Mouse (Mus musculus): ENCODE measurements around the gene E130114P18Rik. TPM values are rescaled to one million over a fixed set of nuclear protein-coding genes. Genes with fewer than 3 reads are reported as not detected.
A peak's percentile ranks its signal among the peaks of the same experiment; 100 is the strongest.

Gene E130114P18Rik
- total and polyA plus RNA-seq, 2 experiments from 2014 or later = 13.5 to 13.7 TPM

DNA sequence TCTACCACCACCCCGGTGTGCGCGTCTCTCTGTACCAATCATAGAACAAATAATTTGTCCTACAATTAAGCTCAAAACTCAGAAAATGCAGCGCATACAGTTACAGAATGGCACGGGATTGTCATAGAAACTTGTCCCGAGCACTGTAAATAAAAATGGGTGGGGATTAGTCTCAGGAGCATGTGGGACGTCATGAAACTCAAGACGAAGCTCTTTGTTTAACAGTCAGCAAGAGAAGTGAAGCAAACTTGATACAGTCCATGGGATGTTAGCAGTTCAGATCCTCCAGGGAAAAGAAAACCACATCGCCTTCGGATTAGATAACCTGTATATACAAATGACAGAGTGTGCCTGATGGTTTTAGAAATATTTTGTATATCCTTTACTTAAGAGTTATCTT is 18.6 kb upstream of the E130114P18Rik start:
- Histone ChIP-seq H3K4me2 (ENCODE audit: low read depth, low read length, poor library complexity, severe bottlenecking) (no peak overlapping the region), H3K4me3 (ENCODE audit: low read depth, low read length) (no peak overlapping the region), H3K9ac (replicated peaks; ENCODE audit: low read length, poor library complexity, severe bottlenecking) (no peak overlapping the region), H3K9me3 (ENCODE audit: low read length) (no peaks in the 10 kb centered on the region), H3K36me3 (ENCODE audit: insufficient read depth, low read length) (no peaks in the 10 kb centered on the region), H3K27me3 (ENCODE audit: insufficient read depth, low read length) (no peaks in the 10 kb centered on the region), H3K27ac (ENCODE audit: low read depth, low read length) (no peak overlapping the region), H3K4me1 (ENCODE audit: insufficient read depth, low read length) (no peaks in the 10 kb centered on the region)
- WGBS = 75% methylated on average over 10 of the region's 10 CpGs
- DNase-seq (ENCODE audit: low spot score) = no peak
- no peak for ATAC-seq (ENCODE audit: low FRiP score)
- no peak for TF ChIP-seq CTCF (IDR thresholded peaks at IDR 0.05)

DNA sequence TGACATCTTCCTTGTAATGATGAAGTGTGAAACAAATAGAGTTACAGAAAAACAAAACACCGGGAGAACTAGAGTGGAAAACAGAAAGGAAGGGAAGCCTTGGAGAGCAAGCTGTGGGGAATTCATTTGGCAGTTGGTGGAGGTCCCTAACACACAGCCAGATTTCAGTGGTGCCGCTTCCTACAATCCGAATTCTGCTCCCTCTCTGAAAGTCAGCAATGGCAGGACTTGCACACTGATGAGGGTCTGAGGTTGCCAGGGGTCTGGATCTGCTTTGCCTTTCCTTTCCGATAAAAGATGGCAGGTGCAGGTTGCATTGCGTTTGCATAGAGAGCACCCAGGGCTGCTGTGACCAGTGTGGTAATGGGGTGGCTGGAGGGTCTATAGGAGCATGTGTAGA is 18.1 kb upstream of the E130114P18Rik start:
- ATAC-seq (ENCODE audit: low FRiP score) = no peak
- Histone ChIP-seq H3K9me3 (ENCODE audit: low read length) (no peaks in the 10 kb centered on the region), H3K4me3 (ENCODE audit: low read depth, low read length) (no peak overlapping the region), H3K27ac (ENCODE audit: low read depth, low read length) (no peak overlapping the region), H3K36me3 (ENCODE audit: insufficient read depth, low read length) (no peaks in the 10 kb centered on the region), H3K9ac (replicated peaks; ENCODE audit: low read length, poor library complexity, severe bottlenecking) (no peak overlapping the region), H3K4me1 (ENCODE audit: insufficient read depth, low read length) (no peaks in the 10 kb centered on the region), H3K4me2 (ENCODE audit: low read depth, low read length, poor library complexity, severe bottlenecking) (peak overlapping the region; percentile 5; the same call in 1 of the 2 replicates), H3K27me3 (ENCODE audit: insufficient read depth, low read length) (no peaks in the 10 kb centered on the region)
- DNase-seq (ENCODE audit: low spot score) = no peak
- no peak for TF ChIP-seq CTCF (IDR thresholded peaks at IDR 0.05)
- 76% methylated on average over 5 of the region's 5 CpGs for WGBS

DNA sequence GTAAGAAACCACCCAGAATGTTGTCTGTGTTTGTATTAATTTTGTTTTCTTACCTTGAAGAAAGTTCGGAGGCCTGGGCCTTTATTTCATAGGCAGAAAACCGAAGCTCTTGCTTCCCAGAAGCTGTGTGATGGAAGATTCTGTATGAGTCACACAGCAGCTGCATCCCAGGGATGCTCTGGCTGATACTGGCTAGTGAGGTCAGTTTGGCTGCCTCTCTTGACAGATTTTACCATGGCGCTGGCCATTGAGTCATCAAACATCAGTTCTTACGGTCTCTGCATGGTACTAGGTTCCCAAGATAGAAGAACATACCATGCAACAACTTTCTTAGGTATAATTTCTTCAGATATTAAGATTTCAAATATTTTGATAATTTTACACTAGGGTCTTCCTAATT is 17.0 kb upstream of the E130114P18Rik start:
- Histone ChIP-seq H3K4me3 (ENCODE audit: low read depth, low read length) (no peak overlapping the region), H3K9me3 (ENCODE audit: low read length) (no peaks in the 10 kb centered on the region), H3K4me1 (ENCODE audit: insufficient read depth, low read length) (no peaks in the 10 kb centered on the region), H3K27ac (ENCODE audit: low read depth, low read length) (no peak overlapping the region), H3K36me3 (ENCODE audit: insufficient read depth, low read length) (no peaks in the 10 kb centered on the region), H3K9ac (replicated peaks; ENCODE audit: low read length, poor library complexity, severe bottlenecking) (no peak overlapping the region), H3K4me2 (ENCODE audit: low read depth, low read length, poor library complexity, severe bottlenecking) (no peak overlapping the region), H3K27me3 (ENCODE audit: insufficient read depth, low read length) (no peaks in the 10 kb centered on the region)
- ATAC-seq (ENCODE audit: low FRiP score) (no peak), DNase-seq (ENCODE audit: low spot score) (no peak)
- 88% methylated on average over 4 of the region's 4 CpGs for WGBS
- TF ChIP-seq CTCF (IDR thresholded peaks at IDR 0.05) = no peak

DNA sequence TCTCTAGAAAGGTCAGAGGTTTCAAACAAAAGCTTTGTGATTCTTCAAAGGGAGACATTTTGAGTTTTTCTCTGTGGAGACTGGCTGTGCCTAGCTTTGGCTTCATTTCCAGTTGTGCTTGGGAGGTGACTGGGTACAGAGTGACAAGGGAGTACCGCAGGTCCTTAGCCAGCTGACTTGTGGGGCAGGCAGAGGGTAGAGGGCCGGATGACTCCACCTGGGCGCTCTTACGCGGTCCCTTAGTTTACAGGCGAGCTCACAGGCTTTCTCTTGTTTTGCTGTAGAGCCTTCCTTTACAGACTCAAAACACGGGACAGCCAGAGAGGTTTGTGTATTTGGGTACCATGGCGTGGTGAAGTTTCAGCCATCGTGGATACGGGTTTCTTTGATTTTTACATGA is 16.1 kb upstream of the E130114P18Rik start:
- DNase-seq (ENCODE audit: low spot score) = no peak
- TF ChIP-seq CTCF (IDR thresholded peaks at IDR 0.05) = no peak
- Histone ChIP-seq H3K4me3 (ENCODE audit: low read depth, low read length) (no peak overlapping the region), H3K4me1 (ENCODE audit: insufficient read depth, low read length) (no peaks in the 10 kb centered on the region), H3K36me3 (ENCODE audit: insufficient read depth, low read length) (no peaks in the 10 kb centered on the region), H3K27me3 (ENCODE audit: insufficient read depth, low read length) (no peaks in the 10 kb centered on the region), H3K27ac (ENCODE audit: low read depth, low read length) (no peak overlapping the region), H3K9me3 (ENCODE audit: low read length) (no peaks in the 10 kb centered on the region), H3K9ac (replicated peaks; ENCODE audit: low read length, poor library complexity, severe bottlenecking) (no peak overlapping the region), H3K4me2 (ENCODE audit: low read depth, low read length, poor library complexity, severe bottlenecking) (no peak overlapping the region)
- no peak for ATAC-seq (ENCODE audit: low FRiP score)
- WGBS = 74% methylated on average over 10 of the region's 10 CpGs

DNA sequence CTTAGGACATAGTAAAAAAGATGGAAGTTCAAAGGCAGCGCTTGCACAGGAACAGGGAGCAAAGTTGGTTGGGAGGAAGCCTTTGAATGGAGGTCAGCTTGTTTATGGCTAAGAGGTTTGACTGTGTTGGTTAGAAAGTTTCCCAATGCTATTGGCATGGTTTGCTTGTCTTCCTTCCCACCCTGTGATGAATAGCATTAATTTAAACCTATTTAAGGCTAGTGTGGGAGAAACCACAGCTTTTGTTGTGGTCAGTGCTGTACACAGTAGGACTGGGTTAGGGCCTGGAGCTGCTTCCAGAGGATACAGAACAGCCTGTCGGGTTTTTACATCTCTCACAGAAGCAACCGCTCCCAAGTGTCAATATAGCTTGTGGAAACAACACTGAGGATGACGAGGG is 10.7 kb upstream of the E130114P18Rik start:
- Histone ChIP-seq H3K27ac (ENCODE audit: low read depth, low read length) (no peak overlapping the region), H3K27me3 (ENCODE audit: insufficient read depth, low read length) (no peaks in the 10 kb centered on the region), H3K4me1 (ENCODE audit: insufficient read depth, low read length) (0 out of 2 replicates have a peak, but pooled peaks cover 2% of the 10 kb centered on the region), H3K9me3 (ENCODE audit: low read length) (no peaks in the 10 kb centered on the region), H3K9ac (replicated peaks; ENCODE audit: low read length, poor library complexity, severe bottlenecking) (no peak overlapping the region), H3K4me2 (ENCODE audit: low read depth, low read length, poor library complexity, severe bottlenecking) (no peak overlapping the region), H3K36me3 (ENCODE audit: insufficient read depth, low read length) (no peaks in the 10 kb centered on the region), H3K4me3 (ENCODE audit: low read depth, low read length) (no peak overlapping the region)
- DNase-seq (ENCODE audit: low spot score) (no peak), ATAC-seq (ENCODE audit: low FRiP score) (no peak)
- 60% methylated on average over 4 of the region's 4 CpGs for WGBS
- TF ChIP-seq CTCF (IDR thresholded peaks at IDR 0.05) = no peak

DNA sequence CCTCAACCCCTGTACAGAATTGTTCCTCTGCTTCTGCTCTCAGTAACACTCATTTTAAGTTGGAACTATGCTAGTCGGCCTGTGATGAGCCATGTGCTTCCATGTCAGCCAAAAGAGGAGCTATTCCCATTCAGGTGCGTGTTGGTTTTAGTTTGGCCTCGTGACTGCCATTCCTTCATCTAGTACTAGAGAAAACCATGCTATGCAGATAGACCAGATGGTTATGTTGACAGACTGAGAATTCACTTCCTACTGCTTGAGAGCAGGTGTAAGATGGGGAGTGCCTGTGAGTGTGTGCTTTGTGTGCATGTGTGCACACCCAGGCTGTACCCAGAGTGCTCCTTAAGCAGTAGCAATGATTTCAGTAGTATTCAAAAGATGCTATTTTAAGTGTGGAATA is 9.6 kb upstream of the E130114P18Rik start:
- Histone ChIP-seq H3K4me2 (ENCODE audit: low read depth, low read length, poor library complexity, severe bottlenecking) (no peak overlapping the region), H3K36me3 (ENCODE audit: insufficient read depth, low read length) (no peaks in the 10 kb centered on the region), H3K27ac (ENCODE audit: low read depth, low read length) (no peak overlapping the region), H3K9me3 (ENCODE audit: low read length) (no peaks in the 10 kb centered on the region), H3K4me3 (ENCODE audit: low read depth, low read length) (no peak overlapping the region), H3K27me3 (ENCODE audit: insufficient read depth, low read length) (no peaks in the 10 kb centered on the region), H3K4me1 (ENCODE audit: insufficient read depth, low read length) (0 out of 2 replicates have a peak, but pooled peaks cover 2% of the 10 kb centered on the region), H3K9ac (replicated peaks; ENCODE audit: low read length, poor library complexity, severe bottlenecking) (no peak overlapping the region)
- 61% methylated on average over 3 of the region's 3 CpGs for WGBS
- DNase-seq (ENCODE audit: low spot score) (peak; percentile 49), ATAC-seq (ENCODE audit: low FRiP score) (no peak)
- TF ChIP-seq CTCF (IDR thresholded peaks at IDR 0.05) = no peak
